Mouse (Mus musculus) activated CD4-positive, CD25-positive, alpha-beta regulatory T cell, adult 4 months (primary cell): ENCODE results near the gene Zc3h7b. TPM values are rescaled to one million over a fixed set of nuclear protein-coding genes. Genes with fewer than 3 reads are reported as not detected.
"Not testable (repeated sequence)": the region's sequence is repeated elsewhere in the genome, so short reads cannot be mapped to it uniquely, and the experiment has no call there.

Experiments used
- ATAC-seq: one replicate; pipeline ENCODE4 v1.8.0; 2017
- polyA plus RNA-seq, 2 experiments: library from polyadenylated mRNA; unstranded; fragments of 100-300 nt; shearing (Covaris generic); gene quantifications; one replicate each; pipeline ENCODE4 v1.2.1; 2017

The Zc3h7b gene
- polyA plus RNA-seq, 2 experiments from 2014 or later = 5.2 to 7.1 TPM

GRCm38 (mm10) chr15:81739924-81740323 lies 4.9 kb upstream of the Zc3h7b start:
- ATAC-seq = no peak

GRCm38 (mm10) chr15:81742368-81742767 lies 2.5 kb upstream of the Zc3h7b start:
- not testable (repeated sequence) for ATAC-seq

GRCm38 (mm10) chr15:81745601-81746114 lies 801 bp downstream of the Zc3h7b start:
- ATAC-seq = peak; percentile 78

GRCm38 (mm10) chr15:81749742-81750141 lies 4.9 kb downstream of the Zc3h7b start:
- ATAC-seq = no peak

GRCm38 (mm10) chr15:81753669-81754068 lies 8.8 kb downstream of the Zc3h7b start:
- no peak for ATAC-seq

- no peak for ATAC-seq
Measured at GRCm38 (mm10) chr15:81758701-81759100, 13.8 kb downstream of the Zc3h7b start.

GRCm38 (mm10) chr15:81759542-81759941 lies 14.7 kb downstream of the Zc3h7b start:
- no peak for ATAC-seq

GRCm38 (mm10) chr15:81760361-81761079 lies 15.7 kb downstream of the Zc3h7b start:
- ATAC-seq = no peak

- no peak for ATAC-seq
Measured at GRCm38 (mm10) chr15:81761381-81761780, 16.5 kb downstream of the Zc3h7b start.

- no peak for ATAC-seq
Measured at GRCm38 (mm10) chr15:81761959-81762358, 17.1 kb downstream of the Zc3h7b start.

- no peak for ATAC-seq
Measured at GRCm38 (mm10) chr15:81764573-81764972, 19.7 kb downstream of the Zc3h7b start.

GRCm38 (mm10) chr15:81765651-81766050 lies 20.8 kb downstream of the Zc3h7b start:
- ATAC-seq = no peak

- ATAC-seq = no peak
Measured at GRCm38 (mm10) chr15:81766439-81766838, 21.6 kb downstream of the Zc3h7b start.

- no peak for ATAC-seq
Measured at GRCm38 (mm10) chr15:81769037-81769436, 24.2 kb downstream of the Zc3h7b start.

- ATAC-seq = no peak
Measured at GRCm38 (mm10) chr15:81772431-81773120, 27.7 kb downstream of the Zc3h7b start.

GRCm38 (mm10) chr15:81774505-81775171 lies 29.8 kb downstream of the Zc3h7b start:
- ATAC-seq = no peak

- no peak for ATAC-seq
Measured at GRCm38 (mm10) chr15:81776631-81777422, 32.0 kb downstream of the Zc3h7b start.

- no peak for ATAC-seq
Measured at GRCm38 (mm10) chr15:81781816-81782215, 37.0 kb downstream of the Zc3h7b start.

- no peak for ATAC-seq
Measured at GRCm38 (mm10) chr15:81784762-81785161, 39.9 kb downstream of the Zc3h7b start.

- ATAC-seq = no peak
Measured at GRCm38 (mm10) chr15:81785701-81786100, 40.8 kb downstream of the Zc3h7b start.

- ATAC-seq = no peak
Measured at GRCm38 (mm10) chr15:81787525-81787924, 42.7 kb downstream of the Zc3h7b start.

GRCm38 (mm10) chr15:81792444-81792843 lies 47.6 kb downstream of the Zc3h7b start:
- no peak for ATAC-seq

- no peak for ATAC-seq
Measured at GRCm38 (mm10) chr15:81796228-81796627, 51.4 kb downstream of the Zc3h7b start.
